Mouse (Mus musculus): Measurements from ENCODE around the gene Hyls1. TPM values are rescaled to one million over a fixed set of nuclear protein-coding genes. Genes with fewer than 3 reads are reported as not detected.

Gene Hyls1
- polyA plus RNA-seq, 1 experiment from 2014 or later, result 15.3 TPM

DNA sequence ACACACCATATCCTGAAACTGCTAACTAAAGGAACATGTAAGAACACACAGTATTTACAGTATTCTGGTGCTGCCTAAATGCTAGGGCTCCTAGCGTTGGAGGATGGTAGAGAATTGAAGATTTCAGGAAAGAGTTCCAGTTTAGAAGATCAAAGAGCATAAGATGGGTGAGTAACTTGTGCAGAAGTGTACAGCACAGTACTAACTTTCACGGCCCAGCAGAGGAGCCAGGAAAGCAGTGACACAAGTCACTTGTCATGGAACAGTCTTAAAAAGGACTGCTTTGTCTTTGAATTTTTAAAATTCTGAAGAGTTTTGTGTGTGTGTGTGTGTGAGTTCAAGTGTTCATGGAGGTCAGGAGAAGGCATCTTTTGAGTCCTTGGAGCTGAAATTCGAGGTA, 2.2 kb downstream of the Hyls1 start:
- no peak for ATAC-seq (ENCODE audit: low FRiP score, low TSS enrichment)
- peaks cover 31% of the 10 kb centered on the region for H3K36me3 ChIP-seq (ENCODE audit: insufficient read depth, low read length)
- no peak overlapping the region for H3K4me2 ChIP-seq (replicated peaks; ENCODE audit: low read depth, low read length)
- peaks cover 10% of the 10 kb centered on the region; the same call in 1 of the 2 replicates for H3K27me3 ChIP-seq (ENCODE audit: insufficient read depth, low read length)
- H3K9ac ChIP-seq (replicated peaks; ENCODE audit: low read length), result no peak overlapping the region
- WGBS, result 84% methylated on average over 3 of the region's 3 CpGs
- no peak overlapping the region for H3K4me3 ChIP-seq (ENCODE audit: low read length)
- H3K9me3 ChIP-seq (ENCODE audit: low read length), result no peaks in the 10 kb centered on the region
- no peak overlapping the region for H3K27ac ChIP-seq (ENCODE audit: low read length)
- H3K4me1 ChIP-seq (ENCODE audit: insufficient read depth, low read length), result peaks cover 12% of the 10 kb centered on the region

DNA sequence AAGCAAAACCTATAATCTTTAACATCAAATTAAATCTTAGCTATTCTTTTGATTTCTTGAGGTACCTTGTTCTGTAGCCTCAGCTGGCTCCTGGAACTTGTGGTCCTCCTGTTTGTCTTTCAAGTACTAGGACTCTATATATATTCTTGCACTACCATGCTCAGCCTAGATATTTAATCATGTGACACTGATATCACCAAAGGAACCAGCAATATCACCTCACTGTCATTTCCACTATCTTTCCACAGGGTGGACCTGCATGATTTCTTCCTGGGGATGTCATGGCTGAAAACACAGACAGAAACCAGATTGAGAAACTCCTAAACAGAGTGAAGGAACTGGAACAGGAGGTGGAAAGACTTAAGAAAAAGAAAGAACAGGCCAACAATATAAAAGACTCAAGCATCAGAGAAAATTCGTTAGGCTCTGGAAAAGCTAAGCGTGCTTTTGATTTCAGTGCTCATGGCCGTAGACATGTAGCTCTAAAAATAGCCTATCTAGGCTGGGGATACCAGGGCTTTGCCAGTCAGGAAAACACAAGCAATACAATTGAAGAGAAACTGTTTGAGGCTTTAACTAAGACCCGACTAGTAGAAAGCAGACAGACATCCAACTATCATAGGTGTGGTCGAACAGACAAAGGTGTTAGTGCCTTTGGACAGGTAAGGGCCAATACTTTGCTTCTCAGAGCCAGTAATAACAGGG, 5.5 kb downstream of the Hyls1 start:
- Histone ChIP-seq H3K36me3 (ENCODE audit: insufficient read depth, low read length) (peaks cover 41% of the 10 kb centered on the region), H3K9me3 (ENCODE audit: low read length) (no peaks in the 10 kb centered on the region)

GRCm38 (mm10) chr9:35561583-35561982, 8.6 kb downstream of the Hyls1 start:
- no peaks in the 10 kb centered on the region for H3K27me3 ChIP-seq (ENCODE audit: insufficient read depth, low read length)
- peaks cover 30% of the 10 kb centered on the region for H3K36me3 ChIP-seq (ENCODE audit: insufficient read depth, low read length)
- no peak for ATAC-seq (ENCODE audit: low FRiP score, low TSS enrichment)
- WGBS, result 91% methylated on average over 6 of the region's 6 CpGs
- no peak overlapping the region for H3K9ac ChIP-seq (replicated peaks; ENCODE audit: low read length)
- H3K27ac ChIP-seq (ENCODE audit: low read length), result no peak overlapping the region
- no peaks in the 10 kb centered on the region for H3K9me3 ChIP-seq (ENCODE audit: low read length)
- H3K4me3 ChIP-seq (ENCODE audit: low read length), result no peak overlapping the region
- H3K4me1 ChIP-seq (ENCODE audit: insufficient read depth, low read length), result peaks cover 13% of the 10 kb centered on the region
- no peak overlapping the region for H3K4me2 ChIP-seq (replicated peaks; ENCODE audit: low read depth, low read length)

More for the DNA sequence above, 5.5 kb downstream of the Hyls1 start:
- whole genome bisulfite sequencing, result 90% methylated on average over 5 of the region's 5 CpGs
- no peak overlapping the region for H3K27ac ChIP-seq (ENCODE audit: low read length)
- ATAC-seq (ENCODE audit: low FRiP score, low TSS enrichment), result no peak
- H3K9ac ChIP-seq (replicated peaks; ENCODE audit: low read length), result no peak overlapping the region
- peaks cover 19% of the 10 kb centered on the region for H3K4me1 ChIP-seq (ENCODE audit: insufficient read depth, low read length)
- H3K4me2 ChIP-seq (replicated peaks; ENCODE audit: low read depth, low read length), result no peak overlapping the region
- H3K4me3 ChIP-seq (ENCODE audit: low read length), result no peak overlapping the region
- H3K27me3 ChIP-seq (ENCODE audit: insufficient read depth, low read length), result no peaks in the 10 kb centered on the region

DNA sequence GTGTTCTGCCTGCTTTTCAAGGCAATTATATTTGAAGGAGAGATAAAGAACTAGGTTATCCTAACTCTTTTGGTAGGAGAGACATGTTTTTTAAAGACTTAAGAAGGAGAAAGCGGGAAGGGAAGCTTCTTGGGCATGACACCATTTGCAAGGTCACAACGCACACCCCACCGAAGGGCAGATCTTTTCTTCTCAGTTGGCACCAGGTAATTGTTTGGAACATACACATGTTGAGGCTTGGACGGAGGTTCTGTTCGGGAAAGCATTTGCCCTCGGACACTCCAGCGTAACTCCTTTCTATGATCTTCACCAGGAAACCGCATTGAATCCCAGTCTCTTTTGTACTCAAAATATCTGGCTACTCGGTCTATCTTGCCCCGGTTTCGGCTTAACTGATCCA, 9.1 kb downstream of the Hyls1 start:
- no peak overlapping the region for H3K9ac ChIP-seq (replicated peaks; ENCODE audit: low read length)
- no peaks in the 10 kb centered on the region for H3K27me3 ChIP-seq (ENCODE audit: insufficient read depth, low read length)
- WGBS, result 92% methylated on average over 11 of the region's 11 CpGs
- no peak overlapping the region for H3K4me2 ChIP-seq (replicated peaks; ENCODE audit: low read depth, low read length)
- peaks cover 13% of the 10 kb centered on the region for H3K4me1 ChIP-seq (ENCODE audit: insufficient read depth, low read length)
- H3K4me3 ChIP-seq (ENCODE audit: low read length), result no peak overlapping the region
- H3K9me3 ChIP-seq (ENCODE audit: low read length), result no peaks in the 10 kb centered on the region
- H3K27ac ChIP-seq (ENCODE audit: low read length), result no peak overlapping the region
- ATAC-seq (ENCODE audit: low FRiP score, low TSS enrichment), result no peak
- peaks cover 26% of the 10 kb centered on the region for H3K36me3 ChIP-seq (ENCODE audit: insufficient read depth, low read length)

DNA sequence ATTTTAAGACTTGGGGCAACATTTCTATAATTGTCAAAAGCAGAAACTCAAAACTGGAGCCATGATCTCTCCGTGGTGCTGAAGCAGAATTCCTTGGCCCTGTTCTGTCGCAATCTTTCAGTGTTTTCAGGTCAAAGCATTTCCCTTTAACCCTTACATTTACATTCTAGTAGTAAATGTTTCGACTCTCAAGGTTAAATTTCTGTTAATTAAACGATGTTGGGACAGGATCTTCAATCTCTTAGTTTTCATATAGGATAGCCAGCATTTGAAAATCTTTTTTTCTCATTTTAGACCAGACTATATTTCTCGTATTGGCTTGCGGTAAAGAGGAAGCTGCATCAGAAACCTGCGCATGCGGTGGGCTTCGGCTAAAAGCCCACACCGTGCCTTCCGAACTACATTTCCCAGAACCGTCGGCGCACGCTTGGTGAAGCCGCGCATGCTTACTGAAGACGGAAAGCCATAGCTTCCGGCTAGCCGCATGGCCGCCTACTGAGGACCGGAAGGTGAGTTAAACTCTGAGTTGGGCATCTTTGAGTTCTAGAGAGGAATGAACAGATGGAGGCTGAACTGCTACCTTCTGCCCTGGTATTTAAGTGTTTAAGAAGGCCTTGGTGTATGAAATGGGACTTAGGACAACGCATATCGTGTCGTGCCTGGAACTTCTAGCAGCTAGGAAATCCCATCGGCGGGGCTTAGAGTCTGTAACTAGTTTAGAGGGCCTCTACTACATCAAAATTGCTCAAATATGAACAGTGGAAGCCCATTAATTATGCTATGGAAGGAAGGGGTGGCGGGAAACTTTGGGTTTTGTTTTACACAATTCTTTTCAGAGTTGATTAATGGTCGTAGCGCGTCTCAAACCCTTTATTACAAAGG, 10.9 kb downstream of the Hyls1 start:
- 1% methylated on average over 31 of the region's 31 CpGs for WGBS
- peak overlapping the region; percentile 77 for H3K9ac ChIP-seq (replicated peaks; ENCODE audit: low read length)
- peak overlapping the region; percentile 82 for H3K27ac ChIP-seq (ENCODE audit: low read length)
- peaks cover 13% of the 10 kb centered on the region for H3K4me1 ChIP-seq (ENCODE audit: insufficient read depth, low read length)
- H3K4me2 ChIP-seq (replicated peaks; ENCODE audit: low read depth, low read length), result peak overlapping the region; percentile 96
- no peaks in the 10 kb centered on the region for H3K27me3 ChIP-seq (ENCODE audit: insufficient read depth, low read length)
- ATAC-seq (ENCODE audit: low FRiP score, low TSS enrichment), result peak; percentile 94
- peak overlapping the region; percentile 93 for H3K4me3 ChIP-seq (ENCODE audit: low read length)
- no peaks in the 10 kb centered on the region for H3K9me3 ChIP-seq (ENCODE audit: low read length)
- peaks cover 10% of the 10 kb centered on the region; the same call in 1 of the 2 replicates for H3K36me3 ChIP-seq (ENCODE audit: insufficient read depth, low read length)

- ATAC-seq (ENCODE audit: low FRiP score, low TSS enrichment), result peak; percentile 77
- peak within 1 kb of the TSS; percentile 77 for H3K9ac ChIP-seq (replicated peaks; ENCODE audit: low read length)
- no peaks in the 10 kb centered on the region for H3K27me3 ChIP-seq (ENCODE audit: insufficient read depth, low read length)
- WGBS, result 1% methylated on average over 55 of the region's 59 CpGs
- peaks cover 10% of the 10 kb centered on the region; the same call in 1 of the 2 replicates for H3K36me3 ChIP-seq (ENCODE audit: insufficient read depth, low read length)
- peaks cover 13% of the 10 kb centered on the region for H3K4me1 ChIP-seq (ENCODE audit: insufficient read depth, low read length)
- peak within 1 kb of the TSS; percentile 93 for H3K4me3 ChIP-seq (ENCODE audit: low read length)
- no peaks in the 10 kb centered on the region for H3K9me3 ChIP-seq (ENCODE audit: low read length)
- H3K4me2 ChIP-seq (replicated peaks; ENCODE audit: low read depth, low read length), result peak within 1 kb of the TSS; percentile 96
- H3K27ac ChIP-seq (ENCODE audit: low read length), result peak within 1 kb of the TSS; percentile 82
Measured at GRCm38 (mm10) chr9:35558257-35559008, 11.8 kb downstream of the Hyls1 start, which contains the start of the genes Ddx25 and Pus3. Gene Ddx25 (minus strand): TSS chr9:35558528. Gene Pus3 (plus strand): TSS chr9:35558595.

DNA sequence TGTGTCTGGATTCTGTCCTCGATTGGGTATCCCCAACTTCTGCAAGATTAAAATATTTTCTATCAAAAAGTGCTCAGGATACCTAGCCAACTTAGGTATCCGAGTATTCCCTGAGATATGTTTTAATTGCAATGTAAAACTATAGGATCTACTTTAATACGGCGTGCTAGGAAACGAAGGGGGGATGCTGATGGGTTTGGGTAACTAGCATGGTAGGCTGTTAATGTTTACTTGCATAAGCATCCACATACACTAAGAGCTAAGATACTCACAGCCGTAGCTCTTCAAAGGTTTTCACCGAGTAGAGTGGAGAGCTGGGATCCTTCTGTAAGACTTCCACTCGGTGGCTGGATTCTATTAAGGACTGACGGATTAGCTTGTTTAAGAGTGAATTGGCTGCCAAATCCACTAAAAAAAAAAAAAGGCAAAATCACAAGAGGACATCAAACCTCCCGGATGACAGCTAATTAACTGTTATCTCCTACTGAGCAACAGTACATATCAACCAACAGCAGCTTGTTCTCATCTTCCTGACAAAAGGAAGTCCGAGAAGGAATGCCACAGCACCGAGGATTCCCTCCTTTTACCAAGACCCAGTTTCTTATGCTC, 13.6 kb downstream of the Hyls1 start:
- Histone ChIP-seq H3K36me3 (ENCODE audit: insufficient read depth, low read length) (peaks cover 6% of the 10 kb centered on the region; the same call in 1 of the 2 replicates), H3K9ac (replicated peaks; ENCODE audit: low read length) (no peak overlapping the region), H3K27me3 (ENCODE audit: insufficient read depth, low read length) (no peaks in the 10 kb centered on the region), H3K27ac (ENCODE audit: low read length) (no peak overlapping the region), H3K4me2 (replicated peaks; ENCODE audit: low read depth, low read length) (no peak overlapping the region), H3K9me3 (ENCODE audit: low read length) (no peaks in the 10 kb centered on the region), H3K4me1 (ENCODE audit: insufficient read depth, low read length) (peaks cover 13% of the 10 kb centered on the region), H3K4me3 (ENCODE audit: low read length) (no peak overlapping the region)
- ATAC-seq (ENCODE audit: low FRiP score, low TSS enrichment), result no peak
- WGBS, result 66% methylated on average over 12 of the region's 12 CpGs

- WGBS, result 68% methylated on average over 9 of the region's 9 CpGs
- ATAC-seq (ENCODE audit: low FRiP score, low TSS enrichment), result no peak
Measured at GRCm38 (mm10) chr9:35548455-35548854, 21.7 kb downstream of the Hyls1 start.

DNA sequence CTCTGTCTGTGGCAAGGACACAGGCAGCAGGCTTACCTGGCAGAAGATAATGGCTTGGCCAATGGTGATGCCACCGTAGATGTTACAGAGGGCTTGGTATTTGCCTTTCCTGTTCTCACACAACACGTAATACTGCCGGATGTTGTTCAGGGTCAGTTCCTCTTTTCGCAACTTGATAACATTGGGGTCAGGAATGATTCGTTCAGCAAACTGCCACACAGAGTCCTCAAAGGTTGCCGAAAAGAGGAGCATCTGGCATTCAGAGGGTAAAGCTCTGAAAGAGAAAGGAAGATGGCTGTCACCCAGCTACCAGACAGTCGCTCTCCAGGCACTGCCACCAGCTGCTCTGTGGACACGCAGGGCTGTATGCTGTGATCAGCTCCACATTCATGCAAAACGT, 23.5 kb downstream of the Hyls1 start:
- no peaks in the 10 kb centered on the region for H3K4me1 ChIP-seq (ENCODE audit: insufficient read depth, low read length)
- no peaks in the 10 kb centered on the region for H3K27me3 ChIP-seq (ENCODE audit: insufficient read depth, low read length)
- no peak for ATAC-seq (ENCODE audit: low FRiP score, low TSS enrichment)
- 70% methylated on average over 9 of the region's 9 CpGs for WGBS
- H3K27ac ChIP-seq (ENCODE audit: low read length), result no peak overlapping the region
- no peak overlapping the region for H3K4me2 ChIP-seq (replicated peaks; ENCODE audit: low read depth, low read length)
- H3K9me3 ChIP-seq (ENCODE audit: low read length), result no peaks in the 10 kb centered on the region
- H3K36me3 ChIP-seq (ENCODE audit: insufficient read depth, low read length), result no peaks in the 10 kb centered on the region
- H3K9ac ChIP-seq (replicated peaks; ENCODE audit: low read length), result no peak overlapping the region
- no peak overlapping the region for H3K4me3 ChIP-seq (ENCODE audit: low read length)

More at GRCm38 (mm10) chr9:35548455-35548854, 21.7 kb downstream of the Hyls1 start:
- no peaks in the 10 kb centered on the region for H3K4me1 ChIP-seq (ENCODE audit: insufficient read depth, low read length)
- no peak overlapping the region for H3K4me2 ChIP-seq (replicated peaks; ENCODE audit: low read depth, low read length)
- no peak overlapping the region for H3K9ac ChIP-seq (replicated peaks; ENCODE audit: low read length)
- H3K27me3 ChIP-seq (ENCODE audit: insufficient read depth, low read length), result no peaks in the 10 kb centered on the region
- H3K9me3 ChIP-seq (ENCODE audit: low read length), result no peaks in the 10 kb centered on the region
- no peaks in the 10 kb centered on the region for H3K36me3 ChIP-seq (ENCODE audit: insufficient read depth, low read length)
- no peak overlapping the region for H3K4me3 ChIP-seq (ENCODE audit: low read length)
- H3K27ac ChIP-seq (ENCODE audit: low read length), result no peak overlapping the region
